Comparison of ENCODE assay signal across 20 mouse cellular contexts in genomic region chr3:32029375-32030050, GRCm38 (mm10).
A peak's percentile ranks its signal among the peaks of the same experiment; 100 is the strongest.
DNase-seq lines count a peak whose midpoint lies in the region; ATAC-seq and TF ChIP-seq lines count a peak whose summit lies in the region.
"Had no signal": no experiment of that assay in that cellular context is flagged by ENCODE, and none has a peak within 500 bp of the region (broad histone marks: within the 10 kb centered on the region; RNA-seq: fewer than 3 reads in every experiment).

No protein-coding gene starts in this region.

- H3K4me2 ChIP-seq in midbrain, postnatal 0 days (ENCODE audit: low read depth, low read length, poor library complexity, severe bottlenecking), result no peak overlapping the region
- H3K4me2 ChIP-seq in midbrain, embryonic 13.5 days (replicated peaks), result no peak overlapping the region
- H3K4me2 ChIP-seq in kidney, embryonic 16.5 days (replicated peaks; ENCODE audit: low read depth, low read length), result no peak overlapping the region
- H3K4me2 ChIP-seq: embryonic facial prominence, embryonic 12.5 days; limb, embryonic 15.5 days; liver, embryonic 15.5 days; midbrain, embryonic 15.5 days; neural tube, embryonic 15.5 days; stomach, embryonic 15.5 days had no signal

- H3K4me1 ChIP-seq in midbrain, postnatal 0 days (ENCODE audit: insufficient read depth, low read length), result no peaks in the 10 kb centered on the region
- H3K4me1 ChIP-seq in midbrain, embryonic 13.5 days (replicated peaks), result 0 out of 2 replicates have a peak, but pooled peaks cover 4% of the 10 kb centered on the region
- H3K4me1 ChIP-seq in kidney, embryonic 16.5 days (ENCODE audit: insufficient read depth, low read length), result no peaks in the 10 kb centered on the region
- H3K4me1 ChIP-seq: embryonic facial prominence, embryonic 12.5 days; limb, embryonic 15.5 days; liver, embryonic 15.5 days; midbrain, embryonic 15.5 days; neural tube, embryonic 15.5 days; stomach, embryonic 15.5 days had no signal

- no peaks in the 10 kb centered on the region for H3K36me3 ChIP-seq in midbrain, postnatal 0 days (ENCODE audit: insufficient read depth, low read length)
- H3K36me3 ChIP-seq in midbrain, embryonic 13.5 days, result no peaks in the 10 kb centered on the region
- no peaks in the 10 kb centered on the region for H3K36me3 ChIP-seq in kidney, embryonic 16.5 days (ENCODE audit: insufficient read depth, low read length)
- H3K36me3 ChIP-seq: embryonic facial prominence, embryonic 12.5 days; limb, embryonic 15.5 days; liver, embryonic 15.5 days; midbrain, embryonic 15.5 days; neural tube, embryonic 15.5 days; stomach, embryonic 15.5 days had no signal

- WGBS in midbrain, postnatal 0 days, result 78% methylated on average over 10 of the region's 10 CpGs
- 77% methylated on average over 10 of the region's 10 CpGs for WGBS in midbrain, embryonic 13.5 days
- WGBS in kidney, embryonic 16.5 days, result 56% methylated on average over 10 of the region's 10 CpGs

- no peak for TF ChIP-seq CTCF in midbrain, postnatal 0 days (IDR thresholded peaks at IDR 0.05)

- peak; percentile 9 for DNase-seq in heart, adult 18-20 months
- no peak for DNase-seq in heart, adult 8-10 months (ENCODE audit: low spot score)
- DNase-seq in midbrain, postnatal 0 days (ENCODE audit: low spot score), result peak; percentile 25
- peak; percentile 31 to 38 for DNase-seq in heart, postnatal 10 days
- DNase-seq: B cell, adult 2 months; cerebellum, adult 9-11 months; kidney, adult 8-10 months; kidney, postnatal 25 days; thymus, adult 2 months had no signal

- no peaks in the 10 kb centered on the region for H3K9me3 ChIP-seq in midbrain, postnatal 0 days (ENCODE audit: low read length)
- no peaks in the 10 kb centered on the region for H3K9me3 ChIP-seq in midbrain, embryonic 13.5 days
- H3K9me3 ChIP-seq in kidney, embryonic 16.5 days (ENCODE audit: low read length), result no peaks in the 10 kb centered on the region
- H3K9me3 ChIP-seq: embryonic facial prominence, embryonic 12.5 days; limb, embryonic 15.5 days; liver, embryonic 15.5 days; midbrain, embryonic 15.5 days; neural tube, embryonic 15.5 days; stomach, embryonic 15.5 days had no signal

- ATAC-seq in midbrain, postnatal 0 days (ENCODE audit: low FRiP score), result no peak
- ATAC-seq in midbrain, embryonic 13.5 days, result no peak
- ATAC-seq in kidney, embryonic 16.5 days (ENCODE audit: low FRiP score, low TSS enrichment), result no peak
- no peak for ATAC-seq in frontal cortex, adult (ENCODE audit: low TSS enrichment)
- ATAC-seq: inflammation-experienced regulatory T-cells, adult 6 months; midbrain, embryonic 15.5 days had no signal

- intact Hi-C loops in heart, postnatal 10 days (cut with DNase I), result no loop called here

- H3K27ac ChIP-seq in midbrain, postnatal 0 days (ENCODE audit: low read depth, low read length), result no peak overlapping the region
- no peak overlapping the region for H3K27ac ChIP-seq in midbrain, embryonic 13.5 days
- no peak overlapping the region for H3K27ac ChIP-seq in kidney, embryonic 16.5 days (ENCODE audit: low read length)
- H3K27ac ChIP-seq: embryonic facial prominence, embryonic 12.5 days; limb, embryonic 15.5 days; liver, embryonic 15.5 days; midbrain, embryonic 15.5 days; neural tube, embryonic 15.5 days; stomach, embryonic 15.5 days had no signal

- H3K9ac ChIP-seq in midbrain, postnatal 0 days (replicated peaks; ENCODE audit: low read length, poor library complexity, severe bottlenecking), result no peak overlapping the region
- H3K9ac ChIP-seq in midbrain, embryonic 13.5 days (replicated peaks), result no peak overlapping the region
- H3K9ac ChIP-seq in kidney, embryonic 16.5 days (replicated peaks; ENCODE audit: low read length), result no peak overlapping the region
- H3K9ac ChIP-seq: embryonic facial prominence, embryonic 12.5 days; limb, embryonic 15.5 days; liver, embryonic 15.5 days; midbrain, embryonic 15.5 days; neural tube, embryonic 15.5 days; stomach, embryonic 15.5 days had no signal

- no peaks in the 10 kb centered on the region for H3K27me3 ChIP-seq in midbrain, postnatal 0 days (ENCODE audit: insufficient read depth, low read length)
- H3K27me3 ChIP-seq in midbrain, embryonic 13.5 days, result no peaks in the 10 kb centered on the region
- H3K27me3 ChIP-seq in kidney, embryonic 16.5 days (ENCODE audit: insufficient read depth, low read length), result no peaks in the 10 kb centered on the region
- H3K27me3 ChIP-seq: embryonic facial prominence, embryonic 12.5 days; limb, embryonic 15.5 days; liver, embryonic 15.5 days; midbrain, embryonic 15.5 days; neural tube, embryonic 15.5 days; stomach, embryonic 15.5 days had no signal

- H3K4me3 ChIP-seq in midbrain, postnatal 0 days (ENCODE audit: low read depth, low read length), result no peak overlapping the region
- H3K4me3 ChIP-seq in midbrain, embryonic 13.5 days (replicated peaks), result no peak overlapping the region
- H3K4me3 ChIP-seq in kidney, embryonic 16.5 days (ENCODE audit: low read length), result no peak overlapping the region
- H3K4me3 ChIP-seq: embryonic facial prominence, embryonic 12.5 days; erythroblast, embryonic 14.5 days; limb, embryonic 15.5 days; liver, embryonic 15.5 days; midbrain, embryonic 15.5 days; neural tube, embryonic 15.5 days; stomach, embryonic 15.5 days had no signal
